Mouse (Mus musculus): ENCODE measurements at regions not wholly inside any gene's neighbourhood (a gene's known extent, or its start where the extent isn't known, plus 50 kb on each side); places are given as distances from the start of the nearest gene placed in this dataset.
"Not testable (repeated sequence)": the region's sequence is repeated elsewhere in the genome, so short reads cannot be mapped to it uniquely, and the experiment has no call there.

DNA sequence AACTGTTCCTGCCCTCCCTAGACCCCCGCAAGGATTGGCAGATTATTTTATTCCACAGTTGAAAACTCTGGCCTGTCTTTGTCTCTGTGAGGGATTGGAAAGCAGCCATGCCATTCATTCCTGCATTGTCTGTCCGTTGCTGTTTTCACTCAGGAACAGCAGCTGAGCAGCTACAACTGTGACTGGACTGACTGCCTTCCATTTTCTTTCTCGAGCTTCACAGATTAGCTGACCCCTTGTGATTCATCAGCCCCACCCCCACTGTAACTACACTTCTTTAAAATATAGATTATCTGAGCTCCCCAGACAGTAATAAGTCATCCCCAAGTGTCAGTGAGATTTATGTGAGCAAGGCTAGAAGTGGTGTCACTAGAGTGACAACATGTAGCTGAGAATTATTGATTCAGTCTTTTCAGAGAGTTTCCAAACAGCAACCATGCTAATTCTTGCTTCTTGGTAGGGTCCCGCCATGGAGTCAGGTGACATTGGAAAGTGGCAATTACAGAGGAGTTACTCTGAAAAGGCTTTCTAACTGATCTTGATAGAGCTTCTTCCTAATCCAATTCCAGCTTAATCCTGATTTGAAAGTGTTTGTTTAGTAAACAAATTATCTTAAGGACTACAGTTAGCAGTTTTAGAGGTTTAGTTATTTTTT lies 496.7 kb upstream of the Olfr1507 start:
- not testable (repeated sequence) for TF ChIP-seq CTCF, EP300 (IDR thresholded peaks at IDR 0.05; ENCODE audit: low read depth)

All from heart, postnatal 0 days (tissue).